Mouse (Mus musculus) cortical plate, adult 2 months (tissue): ENCODE data around the gene Esd.

Experiments used
- CTCF ChIP-seq: fragments of 200-500 bp; IDR thresholded peaks from 2 replicates; pipeline ENCODE4 v1.5.1; 2011; ENCODE audit warnings: mild to moderate bottlenecking, control low read depth, low read length; ENCODE audit not compliant: insufficient read depth; ENCODE audit errors: extremely low read depth
- POLR2A ChIP-seq: fragments of 200-500 bp; IDR thresholded peaks from 2 replicates; pipeline ENCODE4 v1.6.1; 2011; ENCODE audit warnings: mild to moderate bottlenecking, low read length, control low read depth; ENCODE audit not compliant: insufficient read depth; ENCODE audit errors: extremely low read depth

GRCm38 (mm10) chr14:74764191-74764918 lies 32.3 kb downstream of the Esd start:
- TF ChIP-seq CTCF (peak; percentile 81), POLR2A (no peak)
